Mouse (Mus musculus) forelimb bud, embryonic 11.5 days (tissue): Measurements from ENCODE around the gene Ccser2.

Experiments
- DNase-seq: peaks from one replicate; pipeline ENCODE4 v3.0.0-alpha.2; 2012; ENCODE audit warnings: low read depth, low spot score

The Ccser2 gene

DNA sequence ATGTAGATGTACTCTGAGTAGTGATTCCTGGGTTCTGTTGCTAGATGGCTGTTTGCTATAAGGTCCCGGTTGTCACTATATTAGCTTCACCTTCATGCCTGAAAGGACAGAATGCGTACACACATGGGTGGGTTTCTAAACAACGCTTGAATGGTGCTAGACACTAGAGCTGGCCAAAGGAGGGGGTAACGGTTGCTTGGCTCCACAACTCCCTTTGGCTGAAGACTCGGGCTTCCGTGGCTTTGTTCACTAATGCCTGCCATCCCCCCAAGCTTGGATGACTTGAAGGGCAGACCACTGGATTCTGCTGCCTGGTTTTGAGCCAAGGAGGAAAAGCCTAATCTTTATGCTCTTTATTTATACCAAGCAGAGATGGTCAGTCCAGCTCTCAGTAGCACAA is 98.3 kb downstream of the Ccser2 start:
- DNase-seq = no peak

DNA sequence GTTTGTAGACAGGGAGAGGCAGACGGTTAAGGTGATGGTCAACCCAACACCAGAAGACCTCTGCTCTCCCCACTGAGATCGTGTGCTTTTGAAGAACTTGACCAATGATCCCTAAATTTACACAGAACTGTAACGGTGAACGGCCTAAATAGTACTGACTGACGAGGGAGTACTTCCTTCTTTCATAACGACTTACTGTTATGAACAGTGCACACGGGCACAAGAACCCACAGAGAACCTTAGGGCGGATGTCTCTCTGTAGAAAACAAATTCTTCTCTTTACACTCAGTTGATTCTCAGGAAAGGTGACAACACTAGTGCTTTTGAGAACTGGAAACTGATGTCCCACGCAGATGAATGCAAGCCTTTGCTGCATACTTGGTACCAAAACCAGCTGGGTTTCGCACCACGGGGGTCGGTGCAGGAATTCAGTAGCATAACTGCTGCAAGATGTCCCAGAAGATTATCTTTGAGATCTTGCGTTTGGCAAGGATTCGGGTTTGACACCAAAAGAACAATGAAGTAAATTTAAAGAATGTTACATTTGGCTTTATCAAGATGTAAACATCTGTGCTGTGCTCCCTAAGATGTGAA is 99.7 kb downstream of the Ccser2 start:
- DNase-seq = no peak

DNA sequence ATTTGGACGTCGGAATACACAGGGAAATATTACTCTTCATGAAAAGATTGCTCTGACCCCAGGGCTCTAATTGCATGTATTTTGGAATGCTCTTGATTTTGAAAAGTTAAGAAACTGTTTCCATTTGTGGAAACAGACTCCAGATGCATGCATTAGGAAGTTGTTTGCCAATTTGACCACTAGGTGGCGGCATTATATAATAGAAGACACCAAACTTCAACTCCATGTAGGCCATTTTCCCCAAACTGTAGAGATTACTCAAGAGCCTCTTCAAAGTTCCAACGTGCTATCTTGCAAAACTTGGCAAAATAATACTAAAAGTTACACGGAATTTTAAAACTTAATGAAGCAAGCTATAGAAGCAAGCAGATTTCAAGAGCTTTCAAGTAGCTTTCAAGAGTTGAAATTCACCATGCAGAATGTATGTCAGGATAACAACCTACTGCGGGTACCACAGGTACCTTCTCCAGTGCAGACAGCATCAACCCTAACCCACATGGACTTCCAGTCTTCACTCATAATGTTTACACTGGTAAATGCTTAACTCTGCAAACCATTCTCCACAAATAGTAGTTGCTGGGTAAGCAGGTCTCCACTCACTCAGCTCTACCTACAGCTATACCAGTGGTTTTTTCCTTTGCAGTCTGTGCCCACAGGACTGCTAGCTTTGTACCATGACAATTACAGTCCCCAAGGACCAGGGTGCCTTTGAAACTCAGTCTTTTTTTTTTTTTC is 101.4 kb downstream of the Ccser2 start:
- peak; percentile 66 for DNase-seq

DNA sequence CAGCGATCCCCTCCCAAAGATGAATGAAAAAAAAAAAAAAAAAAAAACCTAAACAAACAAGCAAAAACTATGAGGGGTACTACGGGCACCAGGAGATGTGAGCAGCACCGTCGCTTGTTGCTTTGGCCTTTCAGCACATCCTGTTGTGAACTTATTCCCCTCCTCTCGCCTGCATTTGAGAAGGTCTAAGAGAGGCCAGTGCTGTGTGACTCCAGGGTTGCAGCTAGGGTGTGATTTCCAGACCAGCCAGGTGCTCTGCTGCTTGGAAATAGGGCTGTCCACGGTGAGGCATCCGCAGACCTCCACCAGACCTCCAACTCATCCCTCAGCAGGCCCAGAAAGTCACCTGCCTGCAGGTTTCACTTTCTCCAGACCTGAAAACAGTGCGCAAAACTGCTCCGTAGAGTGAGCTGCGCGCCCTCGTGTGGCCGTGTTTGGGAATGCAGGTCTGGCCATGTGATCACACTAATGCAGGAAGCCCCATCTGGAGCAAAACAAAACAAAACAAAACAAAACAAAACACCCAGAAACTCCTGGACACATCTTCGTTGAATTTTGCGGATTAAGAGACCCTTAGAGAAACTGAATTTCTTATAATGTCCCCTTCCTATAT is 104.6 kb downstream of the Ccser2 start:
- peak; percentile 75 for DNase-seq

DNA sequence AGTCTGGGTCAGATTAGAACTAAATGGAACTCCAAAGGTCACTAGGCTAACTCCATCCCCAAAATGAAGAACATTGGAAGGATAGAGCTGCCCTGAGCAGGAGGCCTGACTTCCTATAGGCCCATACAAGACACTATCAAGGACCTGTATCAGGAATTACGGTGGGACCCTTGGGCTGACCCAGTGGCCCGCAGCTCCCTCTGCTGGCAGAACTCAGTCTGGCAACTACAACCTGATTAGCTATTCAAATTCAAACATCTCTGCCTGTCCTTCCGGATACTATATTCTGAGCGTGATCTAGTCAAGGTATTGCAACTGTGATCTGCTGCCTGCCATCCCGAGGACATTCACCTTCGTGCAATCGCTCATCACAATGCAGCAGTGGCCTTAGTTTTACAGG is 106.2 kb downstream of the Ccser2 start:
- DNase-seq = peak; percentile 28

DNA sequence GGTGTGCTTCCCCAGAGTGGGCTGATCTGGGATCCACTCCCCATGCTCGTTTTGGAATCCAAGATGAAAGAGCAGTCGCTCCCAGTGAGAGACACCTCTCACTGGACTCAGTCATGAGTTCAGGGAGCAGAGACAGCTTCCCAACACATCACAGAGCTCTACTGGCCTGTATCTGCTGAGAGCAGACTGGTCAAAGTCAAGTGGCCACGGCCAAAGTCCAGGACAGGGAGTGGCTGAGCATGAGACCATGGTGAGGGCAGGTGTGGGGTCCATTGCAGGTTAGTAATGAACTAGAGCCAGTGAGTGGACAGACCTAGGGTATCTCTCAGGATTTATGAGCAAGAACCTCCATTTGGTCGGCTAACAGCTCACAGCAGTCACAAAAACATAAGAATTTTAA is 109.6 kb downstream of the Ccser2 start:
- DNase-seq = no peak

DNA sequence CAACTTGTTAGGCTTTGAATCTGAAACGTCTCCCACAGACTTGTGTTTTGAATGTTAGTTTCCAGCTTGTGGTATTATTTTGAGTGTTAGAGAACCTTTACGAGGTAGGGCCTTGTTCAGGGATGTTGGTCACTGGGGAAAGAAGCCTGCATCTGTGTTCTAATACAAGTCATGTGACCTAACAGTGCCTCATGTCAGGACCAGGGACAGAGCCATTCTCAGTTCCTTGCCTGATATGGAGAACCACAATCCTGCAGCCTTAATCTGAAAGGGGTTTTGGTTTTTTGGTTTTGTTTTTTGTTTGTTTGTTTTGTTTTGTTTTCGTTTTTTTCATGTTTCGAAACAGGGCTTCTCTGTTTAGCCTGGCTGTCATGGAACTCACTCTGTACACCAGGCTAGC is 115.6 kb downstream of the Ccser2 start:
- DNase-seq = peak; percentile 11

DNA sequence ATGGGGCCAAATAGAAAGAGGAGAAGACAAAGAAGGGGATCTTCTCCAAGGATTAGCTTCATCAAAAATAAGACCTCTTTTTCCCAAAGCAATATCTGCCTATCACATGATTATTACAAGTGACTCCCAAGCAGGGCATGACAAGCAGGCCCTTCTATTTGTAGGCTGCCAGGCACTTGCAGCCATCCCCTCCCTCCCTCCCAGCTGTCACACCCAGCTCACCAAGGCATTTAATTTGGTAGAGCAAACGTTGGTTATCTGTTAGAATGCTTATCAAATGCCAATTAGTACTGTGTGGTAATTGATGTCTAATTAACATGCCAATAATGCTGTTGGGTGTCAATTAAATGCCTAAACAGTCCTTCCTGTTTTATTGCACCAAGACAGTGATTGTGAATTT is 119.7 kb downstream of the Ccser2 start:
- no peak for DNase-seq
